Mouse (Mus musculus): Measurements from ENCODE around the gene Usp2. TPM values are rescaled to one million over a fixed set of nuclear protein-coding genes. Genes with fewer than 3 reads are reported as not detected.

Usp2 gene
- 100 to 1,000 TPM; 222 to 251 (median 237) TPM for total RNA-seq (2022)

DNA sequence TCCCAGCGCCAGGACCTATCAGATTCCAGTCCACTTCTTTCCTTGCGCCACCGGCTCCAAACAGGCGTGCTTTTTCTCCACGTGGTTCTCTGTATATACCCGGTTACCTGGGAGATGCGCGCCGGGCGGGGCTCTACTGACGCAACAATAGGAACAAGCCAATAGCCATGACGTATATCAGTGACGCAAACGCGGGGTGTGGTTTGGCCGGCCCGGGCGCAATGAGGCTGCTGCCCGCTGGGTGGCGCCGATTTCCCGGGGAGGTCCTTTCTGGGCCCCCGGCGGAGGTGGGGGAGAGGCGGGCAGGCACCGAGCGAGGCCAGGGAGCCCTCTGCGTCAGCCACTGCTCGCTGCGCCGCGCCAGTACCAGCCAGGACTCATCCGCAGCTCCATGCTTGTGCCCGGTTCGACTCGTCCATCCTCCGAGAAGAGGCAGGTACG lies at the start of gene Usp2:
Gene Usp2, plus strand, starts transcription at position 237 of the 441 bp plus-strand sequence.
- DNase-seq (ENCODE audit: low spot score in 2 of 2), result peak; percentile 99 to 100

DNA sequence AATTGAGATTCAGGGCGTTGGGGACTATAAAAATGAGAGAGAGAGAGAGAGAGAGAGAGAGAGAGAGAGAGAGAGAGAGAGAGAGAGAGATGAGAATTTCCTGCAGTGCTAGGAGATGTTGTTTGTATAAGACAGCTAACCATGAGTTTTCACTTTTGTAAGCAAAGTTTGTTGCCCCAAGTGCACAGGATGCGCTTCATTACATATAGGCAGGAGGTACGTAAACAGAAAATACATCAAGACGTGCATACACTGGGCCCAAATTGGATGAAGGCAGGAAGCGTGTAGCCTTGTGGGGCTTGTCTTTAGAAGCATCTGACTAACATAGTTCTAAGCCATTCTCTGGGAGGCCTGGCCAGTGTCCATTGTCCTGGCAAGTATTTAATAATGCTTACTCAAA lies 49.0 kb upstream of the Usp2 start:
- DNase-seq (ENCODE audit: low spot score in 2 of 2), result no peak

DNA sequence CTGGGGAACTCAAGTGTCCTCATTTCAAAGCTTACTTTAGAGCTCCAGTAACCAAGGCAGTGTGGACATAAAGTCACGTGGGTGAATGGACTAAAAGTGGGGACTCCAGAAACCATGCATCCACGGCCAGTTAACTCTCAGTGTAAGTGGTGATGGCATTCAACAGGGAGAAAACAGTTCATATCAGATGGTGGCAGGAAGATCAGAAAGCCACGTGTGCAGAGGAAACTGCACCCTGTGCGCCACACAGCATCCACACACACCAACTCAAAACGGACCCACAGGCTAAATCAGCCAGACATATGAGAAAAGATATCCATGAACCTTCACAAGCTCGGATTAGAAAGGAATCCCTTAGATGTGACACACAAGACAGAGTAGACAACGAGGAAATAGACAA lies 46.8 kb upstream of the Usp2 start:
- DNase-seq (ENCODE audit: low spot score in 2 of 2), result no peak

DNA sequence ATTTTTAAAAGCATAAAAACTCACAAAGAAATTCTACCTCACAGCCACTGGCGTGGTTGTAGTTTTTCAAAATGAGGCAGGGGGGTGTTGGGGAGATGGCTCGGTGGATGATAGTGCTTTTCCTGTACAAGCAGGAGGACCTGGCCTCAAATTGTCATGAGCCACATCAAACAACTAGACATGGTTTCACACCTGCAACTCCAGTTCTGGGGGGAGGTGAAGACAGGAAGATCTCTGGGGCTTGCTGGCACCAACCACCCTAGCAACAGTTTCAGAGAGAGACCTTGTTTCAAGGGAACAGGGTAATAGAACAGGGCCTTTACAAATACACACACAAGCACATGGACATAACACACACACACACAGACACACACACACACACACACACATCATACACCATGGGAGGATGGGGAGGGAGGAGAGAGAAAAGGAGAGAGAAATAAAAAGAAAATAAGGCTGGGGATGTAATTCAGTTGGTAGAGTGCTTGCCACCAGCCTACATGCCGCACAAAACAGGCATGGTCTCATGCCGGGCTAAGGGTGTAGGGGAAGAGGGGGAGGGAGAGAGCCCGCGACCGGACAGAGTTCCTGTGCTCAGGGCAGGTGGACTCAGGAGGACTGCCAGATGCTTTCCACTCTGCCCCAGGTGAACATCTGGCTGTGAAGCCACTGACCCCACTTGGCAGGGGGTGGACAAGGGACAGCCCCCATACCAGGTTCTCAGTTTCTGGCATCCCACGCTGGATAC lies 44.5 kb upstream of the Usp2 start:
- no peak for DNase-seq (ENCODE audit: low spot score in 2 of 2)

DNA sequence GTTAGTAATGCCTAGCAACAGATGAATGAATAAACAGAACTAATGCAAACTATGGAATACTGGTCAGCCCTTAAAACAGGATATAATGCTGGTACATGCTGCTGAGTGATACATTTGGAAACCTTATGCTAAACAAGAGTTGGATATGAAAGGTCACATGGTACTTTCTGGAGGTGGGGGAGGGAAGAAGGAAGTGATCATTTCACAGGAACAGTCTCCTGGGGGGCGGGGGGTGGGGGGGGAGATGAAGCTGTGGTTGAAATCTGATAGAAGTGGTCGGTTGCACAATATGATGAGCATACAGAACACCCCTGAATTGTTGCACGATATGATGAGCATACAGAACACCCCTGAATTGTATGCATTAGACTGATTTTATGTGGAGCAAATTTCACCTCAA lies 42.7 kb upstream of the Usp2 start:
- no peak for DNase-seq (ENCODE audit: low spot score in 2 of 2)

DNA sequence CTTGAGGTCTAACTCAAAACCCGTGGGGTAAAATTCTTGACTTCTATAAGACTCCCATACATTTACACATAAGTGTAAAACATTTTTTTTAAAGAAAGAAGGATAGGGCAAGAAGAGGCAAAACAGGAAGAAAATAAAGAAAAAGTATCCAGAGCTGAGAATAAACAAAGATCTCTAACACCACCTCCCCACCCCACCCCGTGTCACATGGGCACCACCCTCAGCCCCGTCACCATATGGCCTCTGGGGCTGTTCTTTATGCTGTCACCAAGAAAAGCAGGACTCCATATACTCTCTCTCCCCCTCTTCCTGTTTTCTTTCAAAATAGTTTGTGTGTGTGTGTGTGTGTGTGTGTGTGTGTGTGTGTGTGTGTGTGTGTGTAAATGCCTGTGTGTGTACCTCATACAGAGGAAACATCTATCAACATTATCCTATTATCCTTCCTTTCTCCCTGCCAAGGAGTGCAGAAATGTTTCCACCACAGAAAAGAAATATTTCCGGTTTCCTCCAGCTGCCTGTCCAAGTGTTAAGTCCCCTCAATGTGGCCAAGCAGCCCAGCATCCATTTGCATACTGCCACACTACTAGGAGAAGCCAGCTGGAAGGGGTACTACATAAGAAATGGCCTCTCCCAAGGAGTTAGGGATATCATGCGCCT lies 37.1 kb upstream of the Usp2 start:
- no peak for DNase-seq (ENCODE audit: low spot score in 2 of 2)

DNA sequence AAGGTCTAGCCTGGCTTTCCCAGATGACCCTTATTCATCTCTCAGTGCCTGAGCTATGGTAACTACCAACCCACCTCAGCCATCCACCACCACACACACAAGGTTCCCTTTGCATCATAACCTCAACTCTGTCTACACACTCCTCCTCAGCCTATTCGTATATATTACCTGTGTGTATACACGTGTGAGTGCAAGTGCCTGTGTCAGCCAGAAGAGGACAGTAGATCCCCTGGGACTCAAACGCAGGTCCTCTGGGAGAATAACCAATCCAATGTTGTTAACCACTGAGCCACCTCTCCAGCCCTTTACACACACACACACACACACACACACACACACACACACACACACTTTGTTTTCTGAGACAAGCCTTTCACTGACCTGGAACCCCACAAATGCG lies 36.2 kb upstream of the Usp2 start:
- no peak for DNase-seq (ENCODE audit: low spot score in 2 of 2)

DNA sequence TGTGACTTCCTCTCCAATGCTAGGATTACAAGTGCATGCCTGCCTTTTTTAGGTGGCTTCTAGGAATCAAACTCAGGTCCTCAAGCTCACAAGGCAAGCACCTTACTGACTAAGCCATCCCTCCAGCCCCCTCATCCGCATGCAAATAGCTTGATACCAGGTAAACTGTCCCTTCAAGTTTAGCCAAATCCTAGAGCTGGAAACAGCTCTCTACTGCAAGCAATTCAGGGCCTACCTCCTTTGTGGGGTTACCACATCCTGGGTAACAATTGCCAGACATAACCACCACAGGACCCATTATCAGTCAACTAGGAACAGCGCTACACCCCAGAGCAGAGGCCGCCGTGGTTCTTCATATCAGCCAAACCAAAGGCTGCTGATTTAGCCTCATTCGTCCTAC lies 35.7 kb upstream of the Usp2 start:
- DNase-seq (ENCODE audit: low spot score in 2 of 2), result no peak

DNA sequence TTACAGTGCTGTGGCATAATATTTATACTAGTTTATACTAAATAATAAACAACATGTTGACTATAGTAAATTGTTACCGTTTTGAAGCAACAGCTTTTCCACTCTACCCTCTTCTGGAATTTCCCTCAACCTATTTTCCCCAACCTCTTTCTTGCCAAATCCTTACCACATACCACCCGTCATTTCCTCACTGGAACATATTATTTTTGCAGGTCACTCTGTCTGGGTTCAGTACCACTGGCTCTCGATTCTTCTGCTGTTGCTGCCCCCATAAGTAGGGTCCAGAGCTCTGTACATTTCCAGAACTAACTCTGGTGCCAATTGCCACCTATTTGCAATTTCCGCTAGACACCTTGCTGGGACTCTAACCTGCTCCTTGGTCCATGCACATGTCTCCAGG lies 34.9 kb upstream of the Usp2 start:
- DNase-seq (ENCODE audit: low spot score in 2 of 2), result no peak

DNA sequence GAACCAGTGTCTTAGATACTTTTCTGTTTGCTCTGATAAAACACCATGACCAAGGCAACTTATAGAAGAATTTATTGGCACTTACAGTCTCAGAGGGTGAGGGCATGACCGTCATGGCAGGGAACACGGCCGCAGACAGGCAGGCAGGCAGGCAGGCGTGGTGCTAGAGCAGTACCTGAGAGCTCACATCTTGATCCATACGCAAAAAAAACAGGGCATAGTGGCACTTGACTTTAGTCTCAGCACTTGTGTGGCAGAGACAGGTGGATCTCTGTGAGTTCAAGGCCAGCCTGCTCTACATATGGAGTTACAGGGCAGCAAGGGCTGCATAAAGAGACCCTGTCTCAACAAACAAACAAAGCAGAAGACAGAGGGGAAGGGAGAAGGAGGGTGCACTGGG lies 33.5 kb upstream of the Usp2 start:
- no peak for DNase-seq (ENCODE audit: low spot score in 2 of 2)

DNA sequence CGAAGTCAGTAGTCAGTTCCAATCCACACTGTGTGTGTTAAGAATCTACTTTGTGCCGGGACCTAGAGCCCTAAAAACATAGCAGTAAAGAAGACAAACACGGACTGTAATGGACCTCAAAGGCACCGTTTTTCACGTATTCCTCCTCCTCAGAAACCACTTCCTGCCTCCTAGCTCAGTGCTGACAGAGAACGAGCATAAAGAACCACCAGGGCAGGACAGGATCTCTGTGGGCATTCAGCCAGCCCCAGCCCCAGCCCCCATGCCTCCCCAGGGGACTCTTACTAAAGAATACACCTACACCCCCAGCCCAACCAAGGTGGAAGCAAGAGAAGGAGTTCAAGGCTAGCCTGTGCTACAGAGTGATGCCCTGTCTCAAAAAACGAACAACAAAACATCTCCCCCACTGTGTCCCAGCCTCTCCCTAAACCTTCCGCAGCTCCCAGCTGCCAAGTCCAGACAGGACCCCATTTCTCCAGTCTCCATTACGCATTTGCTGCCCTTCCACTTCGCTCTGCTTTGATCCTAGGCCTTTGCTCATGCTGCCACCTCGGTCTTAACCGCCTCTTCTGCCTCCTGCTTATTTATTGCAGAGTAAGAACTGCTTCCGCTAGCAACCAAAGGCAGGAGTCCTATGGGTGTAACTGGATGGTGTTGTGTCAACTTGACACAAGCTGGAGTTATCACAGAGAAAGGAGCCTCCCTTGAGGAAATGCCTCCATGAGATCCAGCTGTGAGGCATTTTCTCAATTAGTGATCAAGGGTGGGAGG lies 32.7 kb upstream of the Usp2 start:
- DNase-seq (ENCODE audit: low spot score in 2 of 2), result no peak

DNA sequence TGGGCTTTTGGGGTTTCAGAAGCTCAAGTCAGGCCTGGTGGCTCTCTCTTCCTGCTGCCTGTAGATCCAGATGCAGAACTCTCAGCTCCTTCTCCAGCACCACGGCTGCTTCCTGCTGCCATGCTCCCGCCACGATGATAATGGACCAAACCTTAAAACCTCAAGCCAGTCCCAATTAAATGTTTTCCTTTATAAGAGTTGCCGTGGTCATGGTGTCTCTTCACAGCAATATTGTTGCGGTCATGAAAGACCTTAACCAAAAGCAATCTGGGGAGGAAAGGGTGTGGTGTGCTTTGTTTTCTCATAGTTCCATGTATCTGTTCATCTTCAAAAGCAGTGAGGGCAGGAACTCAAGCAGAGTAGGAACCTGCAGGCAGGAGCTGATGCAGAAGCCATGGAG lies 29.7 kb upstream of the Usp2 start:
- no peak for DNase-seq (ENCODE audit: low spot score in 2 of 2)

DNA sequence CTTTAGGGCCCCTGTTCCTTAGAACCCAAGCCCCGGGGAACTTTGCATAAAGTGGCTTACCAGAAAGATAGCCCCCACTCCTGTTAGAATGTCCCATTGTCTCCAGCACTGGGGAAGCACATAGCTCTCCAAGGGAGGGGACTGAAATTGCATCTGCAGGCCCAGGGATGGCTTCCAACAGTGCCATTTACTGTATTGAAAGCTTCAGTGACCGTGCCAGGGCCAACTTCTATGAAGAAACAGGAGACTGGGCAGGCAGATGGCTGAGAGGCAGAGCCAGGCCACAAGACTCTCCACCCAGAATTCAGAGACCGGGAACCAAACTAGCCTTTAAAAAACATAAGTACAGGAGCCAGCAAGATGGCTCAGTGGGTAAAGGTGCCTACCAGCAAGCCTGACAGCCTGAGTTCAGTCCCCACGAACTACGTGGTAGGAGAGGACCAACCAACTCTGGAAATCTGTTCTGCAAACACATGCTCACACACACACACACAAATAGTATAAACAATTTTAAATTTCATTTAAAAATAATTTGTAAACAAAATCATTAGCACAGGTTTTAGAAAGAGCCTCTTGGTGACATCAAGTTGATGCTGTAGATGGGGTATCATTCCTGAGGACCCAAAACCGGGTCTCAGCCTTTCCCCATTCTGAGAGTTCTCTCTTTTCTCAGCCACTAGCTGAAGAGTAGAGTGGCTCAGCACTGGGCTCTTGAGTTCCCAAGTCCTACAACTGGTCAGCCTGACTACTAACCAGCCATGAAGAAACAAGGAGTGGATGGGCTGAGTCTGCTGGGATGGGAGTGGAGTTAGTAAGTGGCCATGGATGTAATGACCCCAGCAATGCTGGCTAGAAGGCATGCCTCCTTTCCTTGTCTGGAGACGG lies 25.1 kb upstream of the Usp2 start:
- no peak for DNase-seq (ENCODE audit: low spot score in 2 of 2)

DNA sequence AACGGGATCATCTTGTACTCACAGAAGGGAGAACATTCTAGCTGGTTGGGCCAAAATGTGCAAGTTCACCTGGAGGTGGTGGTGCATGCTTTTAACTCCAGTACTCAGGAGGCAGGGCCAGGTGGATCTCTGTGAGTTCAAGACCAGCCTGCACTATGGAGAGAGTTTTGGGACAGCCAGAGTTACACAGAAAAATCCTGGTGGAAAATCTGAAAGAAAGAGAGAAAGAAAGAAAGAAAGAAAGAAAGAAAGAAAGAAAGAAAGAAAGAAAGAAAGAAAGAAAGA lies 24.5 kb upstream of the Usp2 start:
- no peak for DNase-seq (ENCODE audit: low spot score in 2 of 2)

DNA sequence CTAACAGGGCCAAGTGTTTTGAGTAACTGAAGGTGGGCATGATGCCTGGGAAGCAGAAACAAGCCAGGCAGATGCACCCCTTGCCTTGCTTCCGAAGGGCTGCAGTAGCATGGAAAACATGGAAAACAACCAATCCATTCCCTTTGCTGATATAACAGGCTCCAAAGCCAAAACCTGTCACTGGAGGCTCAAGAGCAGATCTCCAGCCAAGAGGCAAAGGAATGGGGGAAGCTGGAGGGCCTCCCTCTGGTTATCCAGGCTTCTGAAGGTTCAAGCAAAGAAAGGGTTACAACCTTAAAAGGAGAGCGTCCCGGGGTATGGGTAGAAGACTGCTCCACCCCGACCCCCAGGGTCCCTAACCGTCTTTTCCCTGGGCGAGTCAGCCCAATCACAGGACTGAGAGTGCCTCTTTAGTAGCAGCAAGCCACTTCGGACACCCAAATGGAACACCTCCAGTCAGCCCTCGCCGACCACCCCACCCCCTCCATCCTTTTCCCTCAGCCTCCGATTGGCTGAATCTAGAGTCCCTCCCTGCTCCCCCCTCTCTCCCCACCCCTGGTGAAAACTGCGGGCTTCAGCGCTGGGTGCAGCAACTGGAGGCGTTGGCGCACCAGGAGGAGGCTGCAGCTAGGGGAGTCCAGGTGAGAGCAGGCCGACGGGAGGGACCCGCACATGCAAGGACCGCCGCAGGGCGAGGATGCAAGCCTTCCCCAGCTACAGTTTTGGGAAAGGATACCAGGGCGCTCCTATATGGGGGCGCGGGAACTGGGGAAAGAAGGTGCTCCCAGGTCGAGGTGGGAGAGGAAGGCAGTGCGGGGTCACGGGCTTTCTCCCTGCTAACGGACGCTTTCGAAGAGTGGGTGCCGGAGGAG lies 23.7 kb upstream of the Usp2 start, which contains the start of gene Thy1:
Gene Thy1, plus strand, starts transcription at position 549 of the 872 bp plus-strand sequence.
- DNase-seq (ENCODE audit: low spot score in 2 of 2), result peak in 1 of 2 experiments; percentile 22

DNA sequence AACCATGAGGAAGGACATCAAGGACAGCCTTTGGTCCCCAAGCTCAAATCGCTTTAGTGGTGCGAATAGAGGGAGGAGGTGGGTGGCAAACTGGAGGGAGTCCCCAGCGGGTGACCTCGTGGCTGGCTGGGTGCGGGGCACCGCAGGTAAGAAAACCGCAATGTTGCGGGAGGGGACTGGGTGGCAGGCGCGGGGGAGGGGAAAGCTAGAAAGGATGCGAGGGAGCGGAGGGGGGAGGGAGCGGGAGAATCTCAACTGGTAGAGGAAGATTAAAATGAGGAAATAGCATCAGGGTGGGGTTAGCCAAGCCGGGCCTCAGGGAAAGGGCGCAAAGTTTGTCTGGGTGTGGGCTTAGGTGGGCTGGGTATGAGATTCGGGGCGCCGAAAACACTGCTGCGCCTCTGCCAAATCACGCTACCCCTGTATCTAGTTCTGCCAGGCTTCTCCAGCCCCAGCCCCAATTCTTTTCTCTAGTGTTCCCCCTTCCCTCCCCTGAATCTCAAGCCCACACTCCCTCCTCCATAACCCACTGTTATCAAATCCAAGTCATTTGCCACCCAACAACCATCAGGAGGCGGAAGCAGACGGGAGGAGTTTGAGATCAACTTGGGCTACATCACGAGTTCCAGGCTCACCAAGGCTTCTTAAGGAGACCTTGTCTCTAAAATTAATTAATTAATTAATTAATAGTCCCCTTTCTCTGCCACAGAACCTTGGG lies 23.0 kb upstream of the Usp2 start:
- no peak for DNase-seq (ENCODE audit: low spot score in 2 of 2)

DNA sequence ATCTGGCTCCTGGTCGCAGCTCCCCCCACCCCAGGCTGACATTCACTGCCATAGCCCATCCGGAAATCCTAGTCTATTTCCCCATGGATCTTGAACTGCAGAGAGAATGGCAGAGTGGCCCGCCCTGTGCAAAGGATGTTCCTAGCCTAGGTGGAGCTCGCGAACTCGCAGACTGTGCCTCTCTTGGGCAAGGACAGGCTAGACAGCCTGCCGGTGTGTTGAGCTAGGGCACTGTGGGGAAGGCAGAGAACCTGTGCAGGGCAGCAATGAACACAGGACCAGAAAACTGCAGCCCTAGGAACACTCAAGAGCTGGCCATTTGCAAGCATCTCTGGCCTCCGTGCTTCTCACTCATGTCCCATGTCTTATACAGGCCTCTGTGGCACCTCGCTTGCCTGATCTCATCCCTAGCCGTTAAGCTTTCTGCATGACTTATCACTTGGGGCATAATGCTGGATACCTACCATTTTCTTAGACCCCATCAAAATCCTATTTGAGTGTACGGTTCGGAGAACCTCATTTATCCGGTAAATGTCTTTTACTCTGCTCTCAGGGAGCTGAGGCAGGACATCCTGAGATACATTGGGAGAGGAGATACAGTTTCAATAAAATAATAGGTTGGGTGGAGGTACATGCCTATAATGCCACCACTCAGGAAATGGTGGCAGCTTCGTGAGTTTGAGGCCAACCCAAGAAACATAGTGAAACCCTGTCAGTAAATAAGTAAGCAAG lies 22.2 kb upstream of the Usp2 start:
- DNase-seq (ENCODE audit: low spot score in 2 of 2), result no peak

DNA sequence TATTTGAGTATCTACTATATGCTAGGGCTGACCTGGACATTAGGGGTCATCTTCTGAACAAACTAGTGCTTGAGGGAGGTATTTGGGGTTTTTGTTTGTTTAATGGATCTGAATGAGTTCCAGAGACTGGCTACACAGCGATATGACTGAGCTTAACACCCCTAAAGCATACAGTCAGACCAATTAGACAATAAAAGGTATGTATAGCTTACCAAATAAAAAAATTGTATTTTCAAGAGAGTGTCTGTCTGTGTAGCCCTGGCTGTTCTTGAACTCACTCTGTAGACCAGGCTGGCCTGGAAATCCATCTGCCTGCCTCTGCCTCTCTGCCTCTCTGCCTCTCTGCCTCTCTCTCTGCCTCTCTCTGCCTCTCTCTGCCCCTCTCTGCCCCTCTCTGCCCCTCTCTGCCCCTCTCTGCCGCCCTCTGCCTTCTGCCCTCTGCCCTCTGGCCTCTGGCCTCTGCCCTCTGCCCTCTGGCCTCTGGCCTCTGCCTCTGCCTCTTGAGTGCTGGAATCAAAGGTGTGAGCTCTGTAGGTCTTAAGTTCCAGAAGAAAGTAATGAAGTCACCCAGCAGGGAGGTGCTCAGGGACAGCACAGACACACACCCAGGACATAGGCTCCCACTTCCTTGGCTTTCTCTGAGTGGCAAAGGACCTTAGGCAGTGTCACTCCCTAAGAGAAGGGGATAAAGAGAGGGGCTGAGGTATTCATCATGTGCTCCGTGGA lies 21.5 kb upstream of the Usp2 start:
- no peak for DNase-seq (ENCODE audit: low spot score in 2 of 2)

DNA sequence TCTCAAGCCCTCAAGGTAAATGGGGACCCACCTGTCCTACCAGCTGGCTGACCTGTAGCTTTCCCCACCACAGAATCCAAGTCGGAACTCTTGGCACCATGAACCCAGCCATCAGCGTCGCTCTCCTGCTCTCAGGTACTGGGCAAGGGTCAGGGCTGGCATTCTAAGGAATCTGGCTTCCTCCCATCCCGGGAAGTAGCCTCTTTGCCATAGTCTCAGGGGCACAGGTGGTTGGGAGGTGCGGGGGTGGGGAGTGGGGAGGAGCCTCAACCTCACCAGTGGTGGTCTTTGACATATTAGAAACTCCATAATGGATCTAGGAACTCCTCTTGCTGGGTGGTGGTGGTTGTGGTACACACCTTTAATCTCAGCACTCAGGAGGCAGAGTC lies 20.9 kb upstream of the Usp2 start:
- DNase-seq (ENCODE audit: low spot score in 2 of 2), result no peak
